Mouse (Mus musculus): ENCODE data around the gene P2ry2. TPM values are rescaled to one million over a fixed set of nuclear protein-coding genes. Genes with fewer than 3 reads are reported as not detected.

The P2ry2 gene
- total RNA-seq (2023; ENCODE audit: inconsistent age): 0.19 to 0.58 TPM (median 0.44 TPM) in 4 replicates

DNA sequence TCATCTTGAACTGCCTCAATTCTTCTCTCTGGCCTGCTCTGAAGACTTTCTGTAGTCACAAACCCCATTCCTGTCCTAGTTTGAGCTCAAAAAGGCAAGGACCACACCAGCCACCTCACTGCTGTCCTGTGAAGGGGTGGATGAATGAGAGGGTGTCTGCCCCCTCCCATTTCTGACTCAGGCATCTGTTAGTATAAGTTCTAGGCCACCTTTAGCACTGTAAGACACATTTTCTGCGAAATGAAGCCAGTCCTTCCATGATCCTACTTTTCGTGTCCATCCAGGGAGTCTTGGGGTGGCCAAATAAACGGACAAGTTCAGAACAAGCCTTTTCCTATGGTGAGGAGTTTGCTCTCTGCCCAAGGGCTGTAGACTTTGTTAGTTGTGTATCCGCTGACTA lies at the start of gene P2ry2:
Gene P2ry2, minus strand, starts transcription at position 326 of the 400 bp plus-strand sequence.

DNA sequence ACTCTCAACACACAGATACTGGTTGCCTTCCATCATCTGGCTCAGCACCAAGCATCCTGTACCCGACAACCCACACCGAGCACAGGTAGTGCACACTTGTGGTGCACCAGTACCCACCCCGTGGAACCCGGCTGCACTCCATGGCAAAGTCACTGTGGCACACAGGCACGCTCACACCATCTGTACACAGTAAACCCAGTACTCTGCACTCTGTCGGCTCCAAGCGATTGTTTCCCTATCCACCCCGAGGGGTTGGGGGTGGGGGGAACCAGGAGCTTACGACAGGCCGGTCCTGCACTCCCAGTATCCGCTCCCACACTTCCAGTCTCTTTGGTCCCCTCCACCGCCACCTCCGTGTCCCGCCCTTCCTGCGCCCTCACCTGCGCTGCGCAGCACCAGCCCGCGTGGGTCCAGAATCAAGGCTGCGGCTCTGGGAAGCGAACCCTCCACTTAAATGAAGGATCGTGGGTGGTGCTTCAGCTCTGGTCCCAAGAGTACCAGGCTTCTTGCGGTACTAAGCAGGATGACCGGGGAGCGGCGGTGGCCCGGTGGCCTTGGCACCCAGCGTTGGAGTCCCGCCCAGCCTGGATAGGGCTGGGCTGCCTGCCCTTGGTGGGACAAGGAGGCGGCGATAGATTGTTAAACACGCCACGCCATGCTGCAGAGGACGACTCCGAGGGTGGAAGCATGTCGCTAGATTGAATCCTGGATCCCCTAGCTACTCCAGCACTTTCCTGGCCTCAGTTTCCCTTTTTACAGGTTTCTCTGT lies 38.3 kb downstream of the P2ry2 start, which contains the start of gene P2ry6:
Gene P2ry6, minus strand, starts transcription at position 515 of the 769 bp plus-strand sequence.

Other genes with a start within 250 kb of the P2ry2 start
- gene Relt, start 149.4 kb downstream of the P2ry2 start, total RNA-seq (2023; ENCODE audit: inconsistent age): 25.6 to 39.7 TPM (median 33.8 TPM) in 4 replicates
- gene Arhgef17, start 80.8 kb downstream of the P2ry2 start, total RNA-seq (2023; ENCODE audit: inconsistent age): not detected in 4 replicates
- 0.30 TPM in 1 of 4 replicates, not detected in the others for gene P2ry6, start 38.2 kb downstream of the P2ry2 start, total RNA-seq (2023; ENCODE audit: inconsistent age)
- gene Fchsd2, start 80.0 kb upstream of the P2ry2 start, total RNA-seq (2023; ENCODE audit: inconsistent age): 365 to 486 TPM (median 434 TPM) in 4 replicates